Mouse (Mus musculus) stomach, postnatal 0 days (tissue): ENCODE data around the gene Sptssb. TPM values are rescaled to one million over a fixed set of nuclear protein-coding genes. Genes with fewer than 3 reads are reported as not detected.

Source experiments
- ATAC-seq: fragments of 200-750 bp; cut with Nextera tagmentation; 2 replicates; pipeline ENCODE4 v1.8.0; 2017; ENCODE audit not compliant: low FRiP score, low TSS enrichment
- DNase-seq: peaks from one replicate; pipeline ENCODE4 v3.0.0-alpha.2; 2016; ENCODE audit warnings: low spot score
- H3K27ac ChIP-seq: fragments of 300-500 bp; sonication (generic); replicated peaks from 2 replicates; pipeline ENCODE4 v1.5.1; 2014; ENCODE audit warnings: mild to moderate bottlenecking, control low read depth
- H3K27me3 ChIP-seq: fragments of 300-500 bp; sonication (generic); 2 replicates; pipeline ENCODE4 v1.6.1; 2014; ENCODE audit warnings: low read length; ENCODE audit not compliant: control insufficient read depth, insufficient read depth
- H3K36me3 ChIP-seq: fragments of 300-500 bp; sonication (generic); 2 replicates; pipeline ENCODE4 v1.6.1; 2014; ENCODE audit warnings: low read length, mixed read lengths; ENCODE audit not compliant: control insufficient read depth, insufficient read depth
- H3K4me1 ChIP-seq: fragments of 300-500 bp; sonication (generic); replicated peaks from 2 replicates; pipeline ENCODE4 v1.6.1; 2014; ENCODE audit warnings: antibody characterized with exemption; ENCODE audit not compliant: control insufficient read depth, insufficient read depth
- H3K4me2 ChIP-seq: fragments of 300-500 bp; sonication (generic); replicated peaks from 2 replicates; pipeline ENCODE4 v1.6.1; 2014; ENCODE audit warnings: low read depth, mild to moderate bottlenecking, control low read depth, moderate library complexity
- H3K4me3 ChIP-seq: fragments of 300-500 bp; sonication (generic); 2 replicates; pipeline ENCODE4 v1.5.1; 2014; ENCODE audit warnings: low read depth, low read length, control low read depth
- H3K9ac ChIP-seq: fragments of 300-500 bp; sonication (generic); 2 replicates; pipeline ENCODE4 v1.6.1; 2014; ENCODE audit warnings: mild to moderate bottlenecking, low read length, control low read depth, mixed read lengths
- H3K9me3 ChIP-seq: fragments of 300-500 bp; sonication (generic); 2 replicates; pipeline ENCODE4 v1.6.1; 2016; ENCODE audit warnings: low read length; ENCODE audit not compliant: control insufficient read depth
- CTCF ChIP-seq: IDR thresholded peaks from 2 replicates; pipeline ENCODE4 v1.5.1; 2016; ENCODE audit warnings: antibody characterized with exemption, low read depth, mild to moderate bottlenecking, moderate library complexity
- EP300 ChIP-seq: optimal IDR thresholded peaks from 2 replicates; pipeline ENCODE3; 2016; ENCODE audit warnings: antibody characterized with exemption
- WGBS: fragments of 180-500 bp; shearing (Covaris S2); extraction: QIAGEN DNeasy Blood & Tissue Kit; methylation state at CpG from one replicate; pipeline ENCODE4 v1.1.7; 2014; 5-methylcytosine and 5-hydroxymethylcytosine counted together
- polyA plus RNA-seq: library from polyadenylated mRNA; unstranded; fragments of >200 nt; fragmentation: Nextera tagmentation; extraction: Ambion mirVana; gene quantifications from 2 replicates; pipeline ENCODE4 v1.2.1, GENCODE M21; 2015

Sptssb gene
- polyA plus RNA-seq, 1 experiment from 2014 or later = 539 TPM

- ATAC-seq = peak; percentile 56; the same call in 1 of the 2 replicates
- under 1% methylated on average over 40 of the region's 40 CpGs for WGBS
- peak overlapping the region; percentile 83 for H3K27ac ChIP-seq
- no peak for TF ChIP-seq EP300
- peak; percentile 64 for TF ChIP-seq CTCF
- H3K9ac ChIP-seq = peak overlapping the region; percentile 56
- no peaks in the 10 kb centered on the region for H3K27me3 ChIP-seq
- peak overlapping the region; percentile 93 for H3K4me2 ChIP-seq
- DNase-seq = peak; percentile 64
- H3K36me3 ChIP-seq = no peaks in the 10 kb centered on the region
- H3K4me3 ChIP-seq = peak overlapping the region; percentile 48
- H3K9me3 ChIP-seq = no peaks in the 10 kb centered on the region
- H3K4me1 ChIP-seq = no peaks in the 10 kb centered on the region
Measured at GRCm38 (mm10) chr3:69860589-69861521, 1.1 kb upstream of the Sptssb start.

DNA sequence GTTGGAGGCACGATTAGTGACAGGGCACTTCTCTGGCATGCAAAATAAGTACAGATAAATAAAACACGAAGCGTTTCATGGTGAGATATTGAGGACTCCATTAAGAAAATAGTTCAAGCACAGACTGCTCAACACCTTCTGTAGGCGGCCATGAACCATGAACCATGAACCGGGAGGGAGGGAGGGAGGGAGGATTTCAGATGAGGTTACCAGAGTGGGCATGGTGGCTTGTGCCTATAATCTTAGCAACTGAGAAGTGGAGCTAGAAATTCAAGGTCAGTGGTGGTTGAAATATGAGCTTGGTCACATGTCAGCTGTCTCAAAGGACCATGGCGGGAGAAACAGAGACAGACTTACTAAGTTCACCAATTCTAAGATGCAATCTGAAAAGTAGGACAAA is 20.3 kb downstream of the Sptssb start:
- no peak overlapping the region for H3K4me3 ChIP-seq
- WGBS = 72% methylated on average over 6 of the region's 6 CpGs

GRCm38 (mm10) chr3:69829532-69829931 is 30.2 kb downstream of the Sptssb start:
- ATAC-seq (no peak), DNase-seq (no peak)
- no peaks in the 10 kb centered on the region for H3K27me3 ChIP-seq
- H3K36me3 ChIP-seq = no peaks in the 10 kb centered on the region
- no peak overlapping the region for H3K4me3 ChIP-seq
- H3K4me1 ChIP-seq = no peaks in the 10 kb centered on the region
- no peak overlapping the region for H3K27ac ChIP-seq
- 71% methylated on average over 8 of the region's 8 CpGs for WGBS
- H3K9ac ChIP-seq = no peak overlapping the region
- H3K4me2 ChIP-seq = no peak overlapping the region
- H3K9me3 ChIP-seq = no peaks in the 10 kb centered on the region
- no peak for TF ChIP-seq CTCF
- TF ChIP-seq EP300 = no peak

More for the DNA sequence above, 20.3 kb downstream of the Sptssb start:
- Histone ChIP-seq H3K9me3 (no peaks in the 10 kb centered on the region), H3K36me3 (no peaks in the 10 kb centered on the region), H3K4me1 (no peaks in the 10 kb centered on the region), H3K9ac (no peak overlapping the region), H3K27ac (no peak overlapping the region), H3K4me2 (no peak overlapping the region), H3K27me3 (no peaks in the 10 kb centered on the region)
- DNase-seq (no peak), ATAC-seq (no peak)
- TF ChIP-seq CTCF = no peak
- TF ChIP-seq EP300 = no peak

- TF ChIP-seq CTCF (no peak), EP300 (no peak)
- no peak overlapping the region for H3K9ac ChIP-seq
- H3K4me3 ChIP-seq = no peak overlapping the region
- H3K27ac ChIP-seq = no peak overlapping the region
- no peaks in the 10 kb centered on the region for H3K27me3 ChIP-seq
- no peaks in the 10 kb centered on the region for H3K4me1 ChIP-seq
- DNase-seq (no peak), ATAC-seq (no peak)
- no peak overlapping the region for H3K4me2 ChIP-seq
- WGBS = 91% methylated on average over 1 of the region's 1 CpGs
- no peaks in the 10 kb centered on the region for H3K36me3 ChIP-seq
- H3K9me3 ChIP-seq = no peaks in the 10 kb centered on the region
Measured at GRCm38 (mm10) chr3:69824536-69824935, 35.2 kb downstream of the Sptssb start.

- H3K9ac ChIP-seq = no peak overlapping the region
- H3K27ac ChIP-seq = no peak overlapping the region
- H3K36me3 ChIP-seq = no peaks in the 10 kb centered on the region
- no peak for DNase-seq
- H3K4me1 ChIP-seq = no peaks in the 10 kb centered on the region
- H3K4me3 ChIP-seq = no peak overlapping the region
- H3K4me2 ChIP-seq = no peak overlapping the region
- no peak for TF ChIP-seq EP300
- no peak for TF ChIP-seq CTCF
- H3K27me3 ChIP-seq = no peaks in the 10 kb centered on the region
- WGBS = 86% methylated on average over 7 of the region's 7 CpGs
- ATAC-seq = no peak
- H3K9me3 ChIP-seq = no peaks in the 10 kb centered on the region
Measured at GRCm38 (mm10) chr3:69820614-69821013, 39.1 kb downstream of the Sptssb start.

DNA sequence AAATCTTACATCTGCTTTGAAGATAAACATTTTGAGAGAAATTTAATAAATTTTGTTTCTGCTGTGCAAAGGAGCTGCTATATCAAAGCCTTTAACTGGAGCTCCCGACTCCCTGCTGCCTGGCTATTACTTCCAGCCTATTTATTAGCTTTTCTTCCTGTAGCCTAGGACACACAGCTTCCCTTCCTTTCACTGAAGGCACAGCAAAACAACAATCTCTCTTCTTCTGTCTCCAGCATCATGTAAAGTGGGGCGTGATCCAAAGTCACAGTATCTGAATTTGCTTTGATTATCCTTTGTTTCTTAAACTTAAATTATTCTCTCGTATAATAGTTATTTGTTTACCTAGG is 39.9 kb downstream of the Sptssb start:
- no peak overlapping the region for H3K4me2 ChIP-seq
- no peaks in the 10 kb centered on the region for H3K4me1 ChIP-seq
- no peak overlapping the region for H3K27ac ChIP-seq
- ATAC-seq = no peak
- TF ChIP-seq EP300 = no peak
- no peak for TF ChIP-seq CTCF
- H3K27me3 ChIP-seq = no peaks in the 10 kb centered on the region
- no peak overlapping the region for H3K9ac ChIP-seq
- H3K9me3 ChIP-seq = no peaks in the 10 kb centered on the region
- no peak overlapping the region for H3K4me3 ChIP-seq
- WGBS = 53% methylated on average over 3 of the region's 3 CpGs
- no peak for DNase-seq
- no peaks in the 10 kb centered on the region for H3K36me3 ChIP-seq
